Mouse (Mus musculus) ES-Bruce4 (cell line): ENCODE results near the gene Tgm2.

Experiments
- CTCF ChIP-seq: IDR thresholded peaks from one replicate; pipeline ENCODE4 v1.8.1; 2011; ENCODE audit warnings: low read depth, low read length
- EP300 ChIP-seq: IDR thresholded peaks from 2 replicates; pipeline ENCODE4 v1.6.1; 2011; ENCODE audit warnings: low read depth, low read length; ENCODE audit not compliant: insufficient read depth

DNA sequence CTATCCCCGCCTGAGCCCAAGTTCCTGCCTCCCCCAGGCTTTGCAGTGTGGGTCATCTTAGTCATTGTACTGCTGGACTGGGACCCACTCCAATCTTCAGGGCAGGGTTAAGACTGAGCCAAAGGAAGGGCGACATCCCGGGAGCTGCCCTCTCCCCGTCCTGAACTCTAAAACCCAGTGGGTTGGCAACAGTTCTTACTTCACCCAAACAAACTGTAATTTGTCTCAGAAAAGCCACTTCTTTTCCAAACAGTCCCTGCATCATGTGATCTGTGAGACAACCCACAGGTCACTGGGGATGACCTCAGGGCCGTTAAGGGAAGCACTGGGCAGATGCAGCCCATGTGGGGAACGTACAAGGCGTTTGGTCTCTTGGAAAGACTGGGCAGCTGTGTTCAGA lies 10.0 kb downstream of the Tgm2 start:
- TF ChIP-seq CTCF = no peak
- no peak for TF ChIP-seq EP300
